Mouse (Mus musculus): Measurements from ENCODE around the gene Fasl.

Fasl gene

DNA sequence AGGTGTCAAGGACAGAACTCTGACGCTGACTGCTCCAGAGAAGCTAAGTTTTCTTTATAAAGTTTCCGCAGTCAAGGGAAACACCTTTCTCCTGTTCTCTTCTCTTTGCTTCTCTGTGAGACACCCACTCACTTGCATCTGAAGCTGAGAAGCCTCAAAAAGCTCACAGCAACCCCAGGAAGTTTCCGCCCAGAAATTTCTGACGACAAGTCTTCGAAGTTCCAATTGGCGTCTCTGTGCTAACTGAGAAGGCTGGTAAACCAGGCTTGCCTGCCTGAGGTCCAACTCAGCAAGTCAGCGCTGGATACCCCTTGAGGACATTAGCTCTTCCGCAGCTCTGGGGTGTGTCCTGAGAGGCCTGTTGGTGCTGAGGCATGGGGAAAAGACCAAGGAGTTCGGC, at the start of gene Fasl:
Fasl (minus strand) TSS at position 157 of the 400 bp plus-strand sequence.
- no peak for DNase-seq (ENCODE audit: low spot score)

DNA sequence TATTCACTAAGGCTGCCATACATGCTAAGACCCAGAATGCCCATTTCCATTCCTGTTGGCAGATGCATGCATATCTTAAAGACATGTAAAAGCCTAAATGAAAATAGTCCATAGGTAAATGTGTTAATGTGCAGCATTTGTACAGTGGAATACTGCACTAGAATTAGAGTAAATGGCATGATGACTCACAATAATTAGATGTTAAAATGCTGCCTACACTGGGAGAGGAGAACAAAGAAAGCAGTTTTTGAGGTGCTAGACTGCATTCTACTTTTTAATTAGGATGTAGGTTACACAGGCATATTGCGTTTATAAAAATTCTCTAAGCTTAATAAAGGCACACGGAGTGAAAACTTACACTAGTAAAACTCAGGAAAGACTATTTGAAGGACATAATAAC, 38.4 kb upstream of the Fasl start:
- DNase-seq (ENCODE audit: low spot score) = no peak

GRCm38 (mm10) chr1:161809428-161809827, 21.1 kb upstream of the Fasl start:
- DNase-seq (ENCODE audit: low spot score) = no peak

DNA sequence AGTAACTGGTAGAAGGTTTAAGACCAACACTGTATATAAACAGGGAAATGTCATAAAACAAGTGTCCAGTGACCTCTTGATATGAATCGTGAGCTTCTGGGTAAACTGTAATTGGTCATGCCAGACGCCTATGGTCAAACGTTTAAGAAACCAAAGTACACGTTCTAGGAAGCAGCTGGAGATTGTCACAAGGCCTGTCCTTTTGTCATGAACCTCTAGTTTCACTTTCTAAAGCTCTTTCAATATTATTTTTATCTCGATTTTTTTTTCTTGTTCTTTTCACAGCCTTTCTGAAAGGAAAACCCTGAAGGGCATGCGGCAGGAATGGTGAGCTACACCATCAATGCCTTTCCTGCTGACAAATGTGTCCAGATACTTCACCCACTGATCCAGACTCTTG, 20.7 kb upstream of the Fasl start:
- no peak for DNase-seq (ENCODE audit: low spot score)

DNA sequence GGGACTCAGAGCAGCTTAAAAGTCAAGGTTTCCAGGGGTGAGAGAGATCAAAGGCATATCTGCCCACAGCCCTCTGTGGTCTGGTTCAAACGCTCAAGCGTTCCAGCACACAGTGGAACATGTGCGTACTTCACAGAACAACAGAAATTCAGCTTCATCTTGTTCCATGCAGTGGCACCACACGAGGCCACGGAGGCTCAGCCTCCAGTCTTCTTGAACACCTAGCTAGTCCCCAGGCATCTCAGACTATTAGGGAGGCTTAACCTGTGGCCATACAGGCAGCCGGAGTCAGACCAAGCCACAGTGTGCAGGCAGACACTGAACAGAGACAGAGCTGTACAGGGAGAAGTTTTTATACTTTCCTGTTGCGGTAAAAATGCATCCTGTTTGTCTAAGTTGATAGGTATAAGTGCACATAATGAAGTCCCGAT, 16.3 kb upstream of the Fasl start:
- no peak for DNase-seq (ENCODE audit: low spot score)

DNA sequence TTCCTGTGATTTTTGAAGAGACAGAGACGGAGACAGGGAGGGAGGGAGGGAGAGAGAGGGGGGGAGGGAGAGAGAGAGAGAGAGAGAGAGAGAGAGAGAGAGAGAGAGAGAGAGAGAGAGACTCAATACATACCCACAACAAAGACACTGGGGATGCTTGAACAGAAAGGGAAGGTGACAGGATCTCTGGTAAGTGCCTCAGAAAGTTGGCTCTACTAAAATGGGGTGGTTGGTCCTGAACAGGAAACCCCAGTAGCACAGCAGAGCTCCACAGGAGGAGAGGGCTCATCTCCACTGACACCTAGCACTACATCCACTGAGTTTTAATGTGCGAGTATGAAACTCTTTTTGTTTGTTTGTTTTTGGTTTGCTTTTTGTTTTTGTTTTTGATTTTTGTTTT, 13.0 kb upstream of the Fasl start:
- no peak for DNase-seq (ENCODE audit: low spot score)

GRCm38 (mm10) chr1:161800256-161800655, 12.0 kb upstream of the Fasl start:
- DNase-seq (ENCODE audit: low spot score) = no peak

- no peak for DNase-seq (ENCODE audit: low spot score)
Observed at GRCm38 (mm10) chr1:161799791-161800190, 11.5 kb upstream of the Fasl start.

- no peak for DNase-seq (ENCODE audit: low spot score)
Observed at GRCm38 (mm10) chr1:161798866-161799265, 10.6 kb upstream of the Fasl start.

DNA sequence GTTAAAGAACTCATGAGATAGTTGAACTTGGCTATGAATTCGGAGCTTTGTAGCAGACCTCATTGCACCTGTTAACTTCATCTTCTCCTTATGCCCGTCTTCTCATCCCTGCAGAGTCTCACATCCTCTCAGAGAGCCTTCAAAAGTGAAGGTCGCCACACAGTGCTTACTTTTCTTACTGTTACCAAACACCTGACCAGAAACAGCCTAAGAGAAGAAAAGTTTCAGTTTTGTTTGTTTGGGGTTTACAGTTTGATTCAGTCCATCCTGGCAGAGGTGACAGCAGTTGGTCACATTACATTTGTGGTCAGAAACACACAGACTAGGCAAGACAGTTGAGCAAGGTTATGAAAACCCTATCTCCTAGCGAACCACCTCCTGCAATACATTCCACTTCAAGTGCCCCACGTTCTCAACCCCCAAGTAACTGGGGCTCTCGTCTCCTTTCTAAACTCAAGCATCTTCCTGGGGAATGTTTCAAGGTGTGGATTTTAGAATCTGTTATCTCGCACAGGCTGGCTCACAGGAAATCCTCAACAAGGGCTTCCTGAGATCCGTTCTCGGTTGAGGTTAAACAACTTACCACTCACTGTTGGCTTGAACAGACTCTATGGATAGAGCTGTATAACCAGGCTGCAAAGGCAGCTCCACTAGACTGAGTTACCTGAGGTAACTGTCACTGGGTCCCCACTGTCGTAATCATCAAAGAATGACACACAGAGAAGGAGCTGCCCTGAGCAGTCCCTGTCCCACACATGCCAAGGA, 6.3 kb upstream of the Fasl start:
- DNase-seq (ENCODE audit: low spot score) = no peak

DNA sequence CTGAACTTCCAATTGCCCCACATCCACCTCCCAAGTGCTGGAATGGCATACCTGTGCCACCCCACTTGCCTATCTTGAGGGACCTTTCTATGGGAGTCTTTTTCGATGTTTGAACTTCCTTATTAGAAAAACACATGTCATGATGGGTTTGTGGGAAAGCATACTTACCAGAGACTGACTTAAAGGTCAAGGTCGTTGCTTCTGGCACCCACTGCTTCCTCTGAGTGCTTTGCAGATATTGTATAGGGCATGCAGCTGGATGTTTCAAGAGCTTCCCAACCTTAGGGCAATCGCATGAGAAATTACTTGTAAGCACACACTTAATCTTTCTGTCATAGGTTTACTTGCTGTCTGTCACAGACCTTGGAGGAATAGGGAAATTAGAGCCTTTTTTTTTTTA, 5.0 kb upstream of the Fasl start:
- no peak for DNase-seq (ENCODE audit: low spot score)

DNA sequence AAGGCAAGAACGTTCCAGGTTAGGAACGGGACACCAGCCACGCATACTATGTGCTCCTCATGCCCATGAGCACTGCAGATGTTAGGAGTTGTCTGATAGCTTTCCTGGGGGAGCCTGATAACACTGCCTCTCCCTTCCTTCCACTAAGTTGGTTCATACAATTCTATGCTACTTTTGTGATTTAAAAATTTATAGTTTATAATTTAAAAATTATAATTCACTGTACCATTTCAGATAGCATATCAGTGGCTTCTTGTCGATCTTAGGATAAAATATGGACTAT, 4.3 kb upstream of the Fasl start:
- DNase-seq (ENCODE audit: low spot score) = no peak

GRCm38 (mm10) chr1:161791854-161792686, 3.8 kb upstream of the Fasl start:
- no peak for DNase-seq (ENCODE audit: low spot score)

DNA sequence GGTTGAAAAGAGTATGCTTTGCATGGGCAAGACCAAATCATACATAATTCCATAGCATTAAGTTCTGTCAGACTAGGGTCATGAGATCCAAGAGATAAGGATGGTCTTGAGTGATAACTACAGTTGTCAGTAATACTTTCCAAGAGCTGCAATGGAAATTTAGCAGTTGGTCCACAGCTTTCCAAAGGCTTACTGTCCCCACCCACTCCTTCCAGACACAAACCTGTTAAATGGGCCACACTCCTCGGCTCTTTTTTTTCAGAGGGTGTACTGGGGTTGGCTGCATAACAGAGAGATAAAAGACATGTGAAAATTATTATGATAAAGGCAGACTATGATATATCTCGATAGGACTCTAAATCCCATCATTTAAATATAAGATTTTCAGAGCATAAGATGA, 5.6 kb downstream of the Fasl start:
- DNase-seq (ENCODE audit: low spot score) = no peak

DNA sequence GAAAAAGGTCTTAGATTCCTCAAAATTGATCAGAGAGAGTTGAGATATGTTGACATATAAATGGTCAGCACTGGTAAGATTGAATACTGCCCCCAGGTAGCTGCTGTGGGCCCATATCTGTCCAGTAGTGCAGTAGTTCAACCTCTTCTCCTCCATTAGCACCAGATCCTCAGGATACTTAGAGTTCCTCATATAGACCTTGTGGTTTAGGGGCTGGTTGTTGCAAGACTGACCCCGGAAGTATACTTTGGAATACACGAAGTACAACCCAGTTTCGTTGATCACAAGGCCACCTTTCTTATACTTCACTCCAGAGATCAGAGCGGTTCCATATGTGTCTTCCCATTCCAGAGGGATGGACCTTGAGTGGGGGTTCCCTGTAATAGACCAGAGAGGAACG, 6.7 kb downstream of the Fasl start:
- DNase-seq (ENCODE audit: low spot score) = no peak

- DNase-seq (ENCODE audit: low spot score) = no peak
Observed at GRCm38 (mm10) chr1:161779057-161779456, 9.2 kb downstream of the Fasl start.

DNA sequence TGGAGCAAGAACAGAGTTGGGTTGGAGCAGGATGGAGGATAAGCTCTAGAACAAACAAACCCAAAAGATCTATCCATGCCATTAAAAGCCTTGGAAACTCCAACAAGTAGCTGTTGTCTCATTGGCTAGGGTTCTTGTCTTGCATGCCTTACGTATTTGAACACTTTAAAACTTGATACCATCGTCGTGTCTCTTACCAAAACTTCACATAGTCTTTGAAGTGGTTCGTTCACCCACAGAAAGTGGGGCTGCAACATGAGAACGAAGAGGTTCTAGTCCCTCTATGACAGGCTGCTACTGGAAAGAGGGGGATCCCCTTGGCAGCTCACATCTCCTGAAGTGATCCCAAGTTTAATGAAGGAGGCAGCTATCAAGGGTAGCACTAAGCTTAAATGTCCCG, 13.1 kb downstream of the Fasl start:
- no peak for DNase-seq (ENCODE audit: low spot score)

- no peak for DNase-seq (ENCODE audit: low spot score)
Observed at GRCm38 (mm10) chr1:161771293-161771692, 17.0 kb downstream of the Fasl start.

- DNase-seq (ENCODE audit: low spot score) = no peak
Observed at GRCm38 (mm10) chr1:161769329-161769728, 19.0 kb downstream of the Fasl start.

DNA sequence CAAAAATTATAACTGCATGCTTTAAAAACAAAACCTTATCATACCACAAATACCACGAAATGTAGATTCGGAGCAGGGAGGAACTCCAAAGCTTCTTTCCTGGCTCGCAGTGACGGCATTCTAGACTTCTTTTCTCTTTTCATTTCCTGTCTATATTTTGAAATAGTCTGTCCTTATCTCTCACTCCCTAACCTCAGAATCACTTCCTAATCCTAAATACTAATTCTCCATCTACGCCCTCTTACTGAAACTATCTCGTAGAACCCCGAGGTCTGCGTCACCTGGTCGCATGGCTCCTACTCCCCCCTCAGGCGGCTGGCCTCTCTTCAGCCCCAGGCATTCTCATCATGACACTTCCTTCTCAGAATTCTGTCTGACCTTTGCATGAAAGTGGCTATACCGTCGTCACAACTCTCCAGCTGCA, 21.2 kb downstream of the Fasl start:
- DNase-seq (ENCODE audit: low spot score) = no peak

- DNase-seq (ENCODE audit: low spot score) = no peak
Observed at GRCm38 (mm10) chr1:161766656-161767055, 21.6 kb downstream of the Fasl start.

DNA sequence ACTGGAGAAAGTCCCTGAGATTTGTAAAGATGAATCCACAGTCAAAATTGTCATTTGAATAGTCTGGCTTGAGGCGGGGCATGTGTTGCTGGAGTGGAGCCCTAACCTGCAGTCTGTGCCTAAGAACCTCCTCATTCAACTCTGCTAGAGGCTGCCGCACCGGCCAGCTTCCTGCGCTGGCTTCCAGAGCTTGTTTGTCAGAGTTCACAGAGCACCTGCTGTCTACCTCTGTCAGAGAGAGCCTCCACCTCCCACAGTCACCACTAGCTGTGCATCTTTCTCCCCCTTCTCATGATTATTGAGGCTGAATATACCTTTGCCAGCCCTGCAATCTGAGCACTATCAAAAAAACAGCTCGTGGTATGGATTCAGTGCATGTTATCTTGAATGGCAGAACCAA, 22.4 kb downstream of the Fasl start:
- DNase-seq (ENCODE audit: low spot score) = no peak

DNA sequence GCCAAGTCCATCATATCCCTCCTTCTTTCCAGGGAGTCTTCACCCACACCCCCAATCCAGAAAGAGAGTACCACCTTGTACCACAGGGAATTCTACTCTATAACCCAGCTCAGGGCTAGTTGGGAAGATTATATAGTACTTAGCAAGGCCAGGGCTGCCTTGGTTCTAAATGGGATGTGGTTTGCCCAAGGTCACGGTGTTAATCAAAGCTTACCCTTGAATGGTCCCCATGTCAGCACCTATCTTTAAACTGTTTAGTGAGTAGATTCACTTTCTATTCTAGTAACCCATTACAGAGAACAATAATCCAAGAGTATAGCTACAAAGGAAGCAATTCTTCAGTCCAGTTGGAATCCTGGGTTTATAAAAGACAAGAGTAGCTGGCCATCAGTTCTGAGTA, 23.3 kb downstream of the Fasl start:
- no peak for DNase-seq (ENCODE audit: low spot score)

GRCm38 (mm10) chr1:161761556-161761955, 26.7 kb downstream of the Fasl start:
- DNase-seq (ENCODE audit: low spot score) = no peak
